Comparison of ENCODE assay signal across 10 mouse cellular contexts in genomic region chr11:76429046-76429445, GRCm38 (mm10). TPM values are rescaled to one million over a fixed set of nuclear protein-coding genes. Genes with fewer than 3 reads are reported as not detected.
DNase-seq lines count a peak whose midpoint lies in the region; ATAC-seq and TF ChIP-seq lines count a peak whose summit lies in the region.
"Had no signal": no experiment of that assay in that cellular context is flagged by ENCODE, and none has a peak within 500 bp of the region (broad histone marks: within the 10 kb centered on the region; RNA-seq: fewer than 3 reads in every experiment).

No protein-coding gene starts in this region.

- WGBS in forebrain, embryonic 10.5 days, result 51% methylated on average over 4 of the region's 4 CpGs
- WGBS in forebrain, embryonic 12.5 days, result 62% methylated on average over 4 of the region's 4 CpGs
- WGBS in liver, postnatal 0 days (ENCODE audit: insufficient replicate concordance), result 56% methylated on average over 4 of the region's 4 CpGs
- WGBS in liver, embryonic 12.5 days (ENCODE audit: insufficient replicate concordance), result 45% methylated on average over 4 of the region's 4 CpGs
- WGBS in intestine, embryonic 15.5 days, result 63% methylated on average over 4 of the region's 4 CpGs

- H3K4me1 ChIP-seq in forebrain, embryonic 10.5 days, result peaks cover 36% of the 10 kb centered on the region
- peaks cover 10% of the 10 kb centered on the region for H3K4me1 ChIP-seq in forebrain, embryonic 12.5 days
- no peaks in the 10 kb centered on the region for H3K4me1 ChIP-seq in liver, postnatal 0 days (ENCODE audit: insufficient read depth)
- H3K4me1 ChIP-seq in liver, embryonic 12.5 days, result no peaks in the 10 kb centered on the region
- H3K4me1 ChIP-seq in intestine, embryonic 15.5 days (replicated peaks), result peaks cover 23% of the 10 kb centered on the region
- H3K4me1 ChIP-seq: kidney, embryonic 15.5 days had no signal

- peak; percentile 30 for TF ChIP-seq CTCF in liver, postnatal 0 days (IDR thresholded peaks at IDR 0.05; ENCODE audit: low read depth)

- no peaks in the 10 kb centered on the region for H3K9me3 ChIP-seq in forebrain, embryonic 10.5 days
- H3K9me3 ChIP-seq in forebrain, embryonic 12.5 days, result no peaks in the 10 kb centered on the region
- no peaks in the 10 kb centered on the region for H3K9me3 ChIP-seq in liver, postnatal 0 days (ENCODE audit: low read length)
- H3K9me3 ChIP-seq in liver, embryonic 12.5 days (replicated peaks), result no peaks in the 10 kb centered on the region
- no peaks in the 10 kb centered on the region for H3K9me3 ChIP-seq in intestine, embryonic 15.5 days
- H3K9me3 ChIP-seq: kidney, embryonic 15.5 days had no signal

- ATAC-seq in forebrain, embryonic 12.5 days (ENCODE audit: low FRiP score), result no peak
- ATAC-seq in liver, postnatal 0 days, result no peak
- ATAC-seq in liver, embryonic 12.5 days, result no peak
- ATAC-seq in intestine, embryonic 15.5 days, result no peak

- DNase-seq in forebrain, embryonic 10.5 days (ENCODE audit: extremely low spot score, low spot score), result no peak
- no peak for DNase-seq in liver, postnatal 0 days
- DNase-seq in thymus, postnatal 10 days (ENCODE audit: low spot score in 2 of 2), result peak; percentile 64 to 78
- no peak for DNase-seq in frontal cortex, adult 2 months (ENCODE audit: extremely low spot score in 1 of 2, low spot score in 1 of 2)
- DNase-seq in right cerebral cortex, postnatal 36 days (ENCODE audit: low spot score in 2 of 2), result no peak
- DNase-seq: lung, adult 18-20 months had no signal

- no peak overlapping the region for H3K4me3 ChIP-seq in forebrain, embryonic 10.5 days
- H3K4me3 ChIP-seq in forebrain, embryonic 12.5 days (replicated peaks), result no peak overlapping the region
- no peak overlapping the region for H3K4me3 ChIP-seq in liver, postnatal 0 days (ENCODE audit: low read depth, low read length)
- no peak overlapping the region for H3K4me3 ChIP-seq in liver, embryonic 12.5 days
- no peak overlapping the region for H3K4me3 ChIP-seq in intestine, embryonic 15.5 days (replicated peaks)
- H3K4me3 ChIP-seq: kidney, embryonic 15.5 days had no signal

- no peak overlapping the region for H3K4me2 ChIP-seq in forebrain, embryonic 12.5 days
- H3K4me2 ChIP-seq in liver, postnatal 0 days (ENCODE audit: low read depth, low read length), result no peak overlapping the region
- no peak overlapping the region for H3K4me2 ChIP-seq in liver, embryonic 12.5 days
- no peak overlapping the region for H3K4me2 ChIP-seq in intestine, embryonic 15.5 days (replicated peaks)
- H3K4me2 ChIP-seq: kidney, embryonic 15.5 days had no signal

- peak overlapping the region; percentile 81 for H3K27ac ChIP-seq in forebrain, embryonic 10.5 days
- H3K27ac ChIP-seq in forebrain, embryonic 12.5 days, result no peak overlapping the region
- H3K27ac ChIP-seq in liver, postnatal 0 days (ENCODE audit: low read depth), result no peak overlapping the region
- no peak overlapping the region for H3K27ac ChIP-seq in liver, embryonic 12.5 days
- 0 out of 2 replicates have a peak overlapping the region, but pooled peaks have one; percentile 6 for H3K27ac ChIP-seq in intestine, embryonic 15.5 days

- H3K27me3 ChIP-seq in forebrain, embryonic 10.5 days (ENCODE audit: poor library complexity, severe bottlenecking), result no peaks in the 10 kb centered on the region
- no peaks in the 10 kb centered on the region for H3K27me3 ChIP-seq in forebrain, embryonic 12.5 days
- no peaks in the 10 kb centered on the region for H3K27me3 ChIP-seq in liver, postnatal 0 days (ENCODE audit: insufficient read depth, low read length)
- no peaks in the 10 kb centered on the region for H3K27me3 ChIP-seq in liver, embryonic 12.5 days (replicated peaks)
- no peaks in the 10 kb centered on the region for H3K27me3 ChIP-seq in intestine, embryonic 15.5 days (replicated peaks)
- H3K27me3 ChIP-seq: kidney, embryonic 15.5 days had no signal

- no peak for TF ChIP-seq EP300 in liver, postnatal 0 days (IDR thresholded peaks at IDR 0.05; ENCODE audit: low read depth)

- H3K36me3 ChIP-seq in forebrain, embryonic 10.5 days (replicated peaks), result peaks cover 33% of the 10 kb centered on the region
- peaks cover 33% of the 10 kb centered on the region for H3K36me3 ChIP-seq in forebrain, embryonic 12.5 days (replicated peaks)
- H3K36me3 ChIP-seq in liver, postnatal 0 days (replicated peaks; ENCODE audit: insufficient read depth, low read length), result 0 out of 2 replicates have a peak, but pooled peaks cover 2% of the 10 kb centered on the region
- H3K36me3 ChIP-seq in liver, embryonic 12.5 days, result 0 out of 2 replicates have a peak, but pooled peaks cover under 1% of the 10 kb centered on the region
- peaks cover 4% of the 10 kb centered on the region; the same call in 1 of the 2 replicates for H3K36me3 ChIP-seq in intestine, embryonic 15.5 days

- H3K9ac ChIP-seq in forebrain, embryonic 12.5 days, result no peak overlapping the region
- H3K9ac ChIP-seq in liver, postnatal 0 days (replicated peaks), result no peak overlapping the region
- no peak overlapping the region for H3K9ac ChIP-seq in liver, embryonic 12.5 days
- no peak overlapping the region for H3K9ac ChIP-seq in intestine, embryonic 15.5 days
- H3K9ac ChIP-seq: kidney, embryonic 15.5 days had no signal

RNA-seq across cellular contexts. Expression of gene Timm22, which starts 22.3 kb away (rescaled TPM):
- 127 and 128 TPM in 2 replicates for polyA plus RNA-seq in forebrain, embryonic 10.5 days (2016; fragmentation: Nextera tagmentation; extraction: Ambion mirVana)
- polyA plus RNA-seq in forebrain, embryonic 12.5 days (2016; fragmentation: Nextera tagmentation; extraction: Ambion mirVana), result 103 and 109 TPM in 2 replicates
- 35.0 and 38.4 TPM in 2 replicates for polyA plus RNA-seq in liver, postnatal 0 days (2015; fragmentation: Nextera tagmentation; extraction: Ambion mirVana)
- 59.4 and 63.6 TPM in 2 replicates for polyA plus RNA-seq in liver, embryonic 12.5 days (2016; fragmentation: Nextera tagmentation; extraction: Ambion mirVana)
- 87.2 and 103 TPM in 2 replicates for polyA plus RNA-seq in intestine, embryonic 15.5 days (2015; fragmentation: Nextera tagmentation; extraction: Ambion mirVana)
- polyA plus RNA-seq in frontal cortex, adult 2 months (2012; rRNA removed), result 20.9 and 31.4 TPM in 2 replicates

RNA-seq across cellular contexts. Expression of gene Nxn, which starts 30.1 kb away (rescaled TPM):
- polyA plus RNA-seq in forebrain, embryonic 10.5 days (2016; fragmentation: Nextera tagmentation; extraction: Ambion mirVana), result 55.4 and 62.3 TPM in 2 replicates
- 48.4 and 58.6 TPM in 2 replicates for polyA plus RNA-seq in forebrain, embryonic 12.5 days (2016; fragmentation: Nextera tagmentation; extraction: Ambion mirVana)
- polyA plus RNA-seq in liver, postnatal 0 days (2015; fragmentation: Nextera tagmentation; extraction: Ambion mirVana), result 2.5 and 2.6 TPM in 2 replicates
- 6.0 and 6.9 TPM in 2 replicates for polyA plus RNA-seq in liver, embryonic 12.5 days (2016; fragmentation: Nextera tagmentation; extraction: Ambion mirVana)
- 31.1 and 31.2 TPM in 2 replicates for polyA plus RNA-seq in intestine, embryonic 15.5 days (2015; fragmentation: Nextera tagmentation; extraction: Ambion mirVana)
- 9.2 and 9.8 TPM in 2 replicates for polyA plus RNA-seq in frontal cortex, adult 2 months (2012; rRNA removed)

Comparison
In these comparisons a context has a peak if more than half of its experiments do, and no peak if none do; other contexts are left out.
1. H3K27ac ChIP-seq: peak in forebrain, embryonic 10.5 days (single experiment) and intestine, embryonic 15.5 days (single experiment); none in forebrain, embryonic 12.5 days (single experiment), liver, postnatal 0 days (single experiment) and liver, embryonic 12.5 days (single experiment).
2. DNase-seq: peak in thymus, postnatal 10 days (2 of 2); none in forebrain, embryonic 10.5 days (single experiment), liver, postnatal 0 days (single experiment), frontal cortex, adult 2 months (0 of 2) and right cerebral cortex, postnatal 36 days (0 of 2).